Mouse (Mus musculus) heart, adult 8-10 months (tissue): ENCODE data around the gene Arfrp1. TPM values are rescaled to one million over a fixed set of nuclear protein-coding genes. Genes with fewer than 3 reads are reported as not detected.
A peak's percentile ranks its signal among the peaks of the same experiment; 100 is the strongest.

Experiments used
- DNase-seq: peaks from one replicate; pipeline ENCODE4 v3.0.0; 2022; ENCODE audit warnings: low spot score
- total RNA-seq, 4 experiments: library from RNA; stranded (reverse); gene quantifications; 2 replicates each; pipeline ENCODE4 v1.2.4; 2022

Arfrp1 gene
- total RNA-seq, 4 experiments from 2014 or later = 50.2 to 56.0 (median 53.9) TPM

- DNase-seq = no peak
Observed at GRCm38 (mm10) chr2:181377230-181377629, 12.0 kb upstream of the Arfrp1 start.

DNA sequence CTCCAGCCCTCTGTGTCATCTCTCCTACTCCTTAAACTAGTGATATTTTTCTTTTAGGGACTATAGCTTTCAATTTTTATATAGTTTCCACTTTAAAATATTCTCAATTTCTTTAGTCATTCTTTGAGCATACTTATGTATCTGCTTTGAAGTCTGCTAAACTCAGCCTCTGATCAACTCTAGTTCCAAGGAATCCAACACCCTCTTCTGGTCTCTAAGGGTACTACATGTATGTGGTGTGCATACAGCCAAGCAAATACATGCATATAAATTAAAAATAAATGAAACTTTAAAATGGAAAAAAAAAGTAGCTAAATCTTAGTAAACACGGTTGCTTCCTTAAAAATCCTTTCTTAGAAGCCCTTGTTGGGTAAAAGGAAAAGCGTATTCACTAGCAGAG, 10.6 kb upstream of the Arfrp1 start:
- no peak for DNase-seq

DNA sequence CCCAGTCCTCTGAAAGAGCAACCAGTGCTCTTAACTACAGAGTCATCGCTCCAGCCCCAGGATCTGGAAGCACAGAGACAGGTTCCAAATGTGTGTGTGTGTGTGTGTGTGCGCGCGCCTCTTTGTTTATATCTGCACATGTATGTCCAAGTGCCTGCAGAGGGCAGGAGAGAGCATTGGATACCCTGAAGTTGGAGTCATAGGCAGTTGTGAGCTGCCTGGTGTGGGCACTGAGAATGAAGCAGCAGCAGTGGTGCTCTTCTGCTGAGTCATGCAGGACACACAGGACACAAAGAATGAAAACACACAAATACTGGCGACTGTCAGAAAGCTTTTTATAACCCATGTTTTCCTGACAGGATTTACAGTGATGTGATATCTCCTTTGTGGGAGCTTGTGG, 4.8 kb upstream of the Arfrp1 start:
- no peak for DNase-seq

- no peak for DNase-seq
Observed at GRCm38 (mm10) chr2:181365655-181366075, 461 bp upstream of the Arfrp1 start.

DNA sequence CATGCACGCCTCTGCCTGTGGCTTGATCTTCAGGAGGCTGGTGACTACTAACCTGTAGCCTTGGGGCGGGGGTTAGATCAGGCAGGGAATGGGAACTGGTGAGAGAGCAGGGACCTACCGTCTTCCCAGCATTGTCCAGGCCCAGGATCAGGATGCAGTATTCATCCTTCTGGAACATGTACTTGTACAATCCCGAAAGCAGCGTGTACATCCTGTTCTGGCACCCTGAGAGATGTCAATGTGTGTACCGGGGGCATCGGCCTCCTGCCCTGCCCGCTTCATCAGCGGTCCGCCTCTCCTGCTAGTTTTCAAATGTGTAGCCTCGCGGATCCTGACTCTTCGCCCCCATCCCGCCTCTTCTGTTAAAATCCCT, 731 bp downstream of the Arfrp1 start:
- DNase-seq = no peak

DNA sequence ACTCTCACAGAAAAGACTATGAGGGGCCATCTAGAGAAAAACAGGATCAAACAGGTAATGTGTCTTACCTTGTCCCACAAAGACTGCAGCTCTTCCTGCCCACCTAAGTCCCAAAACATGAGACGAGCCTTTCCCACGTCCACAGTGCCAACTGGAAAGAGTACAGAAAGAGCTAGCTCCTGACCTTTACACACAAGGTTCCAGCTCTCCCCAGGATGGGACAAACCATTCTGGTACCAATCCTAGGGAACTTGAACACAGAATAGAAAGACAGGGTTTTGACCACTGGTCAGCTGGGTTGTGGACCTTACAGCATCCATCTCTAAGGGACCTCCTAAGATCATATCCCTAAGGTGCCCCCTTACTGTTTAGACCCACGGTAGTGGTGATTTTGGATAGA, 1.3 kb downstream of the Arfrp1 start:
- no peak for DNase-seq

DNA sequence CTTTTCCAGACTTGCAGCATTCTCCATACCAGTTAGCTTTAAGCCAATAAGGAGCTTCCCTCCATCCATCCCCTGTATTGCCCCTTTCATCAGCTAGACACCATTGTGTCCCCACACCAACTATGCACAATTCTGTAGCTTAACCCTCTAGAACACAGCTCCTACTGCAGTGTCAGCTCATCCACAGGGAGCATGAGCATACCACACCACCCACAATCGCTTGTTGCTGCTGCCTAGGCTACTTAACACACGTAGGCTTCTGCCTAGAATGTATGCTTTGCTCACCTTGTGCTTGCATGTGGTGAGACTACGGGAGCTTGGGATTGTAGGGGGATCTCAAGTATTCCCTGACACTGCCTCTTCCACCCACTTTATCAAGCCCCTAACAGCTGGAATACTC, 8.4 kb downstream of the Arfrp1 start:
- DNase-seq = no peak

DNA sequence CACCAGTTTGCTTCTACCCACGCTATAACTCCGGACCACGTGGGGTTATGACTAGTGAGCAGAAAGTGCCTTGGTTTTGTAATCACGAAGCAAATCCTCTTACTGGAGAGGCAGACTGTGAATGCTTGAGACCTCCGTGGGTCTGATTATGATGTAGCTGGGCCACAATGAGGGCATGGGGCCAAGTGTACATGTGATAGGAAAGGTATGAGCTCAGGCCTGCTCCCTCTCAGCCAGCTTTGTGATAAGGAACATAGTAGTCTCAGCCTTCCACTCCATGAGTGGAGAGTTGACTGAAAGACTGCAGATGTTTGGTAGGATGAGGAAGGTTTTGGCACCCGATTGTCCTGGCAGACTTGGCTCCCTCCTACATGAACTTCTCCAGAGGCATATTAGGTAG, 22.4 kb downstream of the Arfrp1 start:
- peak; percentile 24 for DNase-seq

DNA sequence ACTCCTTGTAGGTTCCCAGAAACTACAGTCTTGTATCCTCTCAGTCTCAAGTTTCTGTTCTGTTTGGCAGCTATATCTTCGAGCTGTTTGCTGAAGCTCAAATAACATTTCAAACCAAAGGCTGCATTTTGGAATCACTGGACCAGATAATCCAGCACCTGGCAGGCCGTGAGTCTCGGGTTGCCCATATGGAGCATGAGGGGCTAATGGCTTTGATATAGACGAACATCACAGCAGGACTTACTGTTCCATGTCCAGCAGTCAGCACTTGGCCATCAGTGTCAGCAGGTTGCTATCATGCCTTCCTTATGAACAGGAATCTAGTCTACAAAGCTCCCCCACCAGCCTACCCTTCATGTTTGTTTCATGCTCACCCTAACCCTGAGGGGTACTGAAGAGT, 24.8 kb downstream of the Arfrp1 start:
- DNase-seq = no peak

DNA sequence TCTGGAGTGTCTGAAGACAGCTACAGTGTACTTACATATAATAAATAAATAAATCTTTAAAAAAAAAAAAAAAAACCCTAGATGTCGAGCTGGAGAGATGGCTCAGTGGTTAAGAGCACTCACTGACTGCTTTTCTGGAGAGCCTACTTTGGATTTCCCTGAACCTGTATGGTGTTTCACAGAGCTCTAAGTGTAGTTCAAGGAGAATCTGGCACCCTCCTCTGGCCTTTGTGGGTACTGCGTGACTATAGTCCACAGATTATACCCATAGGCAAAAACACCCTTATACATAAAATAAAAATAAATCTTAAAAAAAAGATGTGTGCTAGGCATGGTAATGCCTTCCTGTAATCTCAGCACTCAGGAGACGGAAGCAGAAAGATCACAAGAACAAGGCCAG, 31.2 kb downstream of the Arfrp1 start:
- peak; percentile 77 for DNase-seq

DNA sequence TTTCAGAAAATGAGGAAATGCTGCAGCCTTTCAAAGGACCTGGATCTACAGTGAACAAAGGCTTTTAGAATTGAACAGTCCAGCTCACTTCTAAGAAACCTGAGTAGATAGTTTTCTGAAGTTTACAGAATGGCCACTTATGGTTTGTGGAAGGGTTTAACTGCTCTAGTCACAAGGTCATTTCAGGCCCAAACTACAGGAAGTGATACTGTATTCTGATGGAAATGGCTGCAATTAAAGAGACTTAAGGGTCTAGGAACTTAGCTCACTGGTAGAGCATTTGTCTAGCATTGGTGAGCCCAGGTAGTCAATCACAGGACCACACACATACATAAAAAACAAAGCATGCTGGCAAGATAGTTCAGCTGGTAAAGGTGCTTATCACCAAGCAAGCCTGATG, 32.7 kb downstream of the Arfrp1 start:
- DNase-seq = no peak

DNA sequence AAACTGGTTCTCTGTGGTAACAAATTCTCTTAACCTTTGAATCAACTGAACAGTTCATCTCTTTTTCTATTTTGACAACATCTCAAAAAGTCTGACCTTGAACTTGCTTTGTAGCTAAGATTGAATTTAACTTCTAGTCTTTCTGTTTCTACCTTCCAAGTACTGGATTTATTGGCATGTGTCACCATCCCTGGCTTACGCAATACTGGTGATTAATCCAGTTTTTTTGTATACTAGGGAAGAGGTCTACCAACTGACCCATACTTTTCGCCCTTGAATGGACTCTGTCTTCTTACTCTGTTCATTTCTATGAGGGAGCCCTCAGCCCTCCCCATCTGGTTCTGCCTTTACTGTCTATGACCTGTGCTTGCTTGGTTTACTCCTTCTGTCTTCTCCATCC, 39.1 kb downstream of the Arfrp1 start:
- no peak for DNase-seq

- DNase-seq = no peak
Observed at GRCm38 (mm10) chr2:181322136-181322535, 43.1 kb downstream of the Arfrp1 start.

GRCm38 (mm10) chr2:181320103-181320499, 45.1 kb downstream of the Arfrp1 start:
- no peak for DNase-seq

DNA sequence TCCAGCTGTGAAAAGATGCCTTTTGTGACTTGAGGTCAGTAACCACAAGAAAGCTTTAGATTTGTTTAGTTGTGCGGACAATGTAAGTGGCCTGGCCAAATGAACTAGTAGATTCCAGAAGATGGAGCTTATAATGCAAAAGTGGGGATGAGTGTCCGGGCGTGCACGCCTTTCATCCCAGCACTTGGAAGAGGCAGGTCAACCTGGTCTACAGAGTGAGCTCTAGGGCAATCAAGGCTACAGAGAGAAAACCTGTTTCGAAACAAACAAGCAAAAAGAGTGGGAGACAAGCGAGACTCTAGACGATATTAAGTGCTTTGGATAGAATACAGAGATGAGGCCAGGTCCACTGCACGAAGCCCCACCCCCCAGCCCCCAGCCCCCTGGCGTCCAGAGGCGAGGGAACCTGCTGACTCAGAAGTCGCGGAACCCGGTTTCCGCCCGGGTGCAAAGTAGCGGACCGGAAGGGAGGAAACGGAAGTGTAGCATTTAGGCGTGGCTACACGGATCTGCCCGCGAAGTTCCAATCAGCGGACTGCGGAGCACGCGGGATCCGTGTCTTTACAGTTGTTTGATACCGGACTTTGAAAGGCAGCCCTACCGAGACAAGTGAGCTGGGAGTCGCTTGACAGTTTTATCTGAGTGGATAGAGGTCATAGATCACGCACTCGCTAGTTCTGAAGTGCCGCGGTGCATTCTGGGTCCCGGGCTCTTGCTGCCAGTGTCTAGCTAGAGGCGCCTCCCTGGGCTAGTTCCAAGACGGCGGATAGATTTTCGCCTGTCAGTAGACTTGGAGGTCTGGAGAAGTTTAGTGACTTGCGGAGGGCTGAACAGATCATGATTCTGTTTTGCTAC, 45.7 kb downstream of the Arfrp1 start, which contains the start of gene Rtel1:
Gene Rtel1, plus strand, starts transcription at position 492 of the 855 bp plus-strand sequence.
- peak; percentile 85 for DNase-seq

GRCm38 (mm10) chr2:181314080-181314810, 51.0 kb downstream of the Arfrp1 start, which contains the start of gene Stmn3:
Stmn3 (minus strand) TSS chr2:181314500.
- no peak for DNase-seq

- DNase-seq = no peak
Observed at GRCm38 (mm10) chr2:181313344-181314079, 51.7 kb downstream of the Arfrp1 start.

- DNase-seq = no peak
Observed at GRCm38 (mm10) chr2:181313006-181313343, 52.2 kb downstream of the Arfrp1 start.

DNA sequence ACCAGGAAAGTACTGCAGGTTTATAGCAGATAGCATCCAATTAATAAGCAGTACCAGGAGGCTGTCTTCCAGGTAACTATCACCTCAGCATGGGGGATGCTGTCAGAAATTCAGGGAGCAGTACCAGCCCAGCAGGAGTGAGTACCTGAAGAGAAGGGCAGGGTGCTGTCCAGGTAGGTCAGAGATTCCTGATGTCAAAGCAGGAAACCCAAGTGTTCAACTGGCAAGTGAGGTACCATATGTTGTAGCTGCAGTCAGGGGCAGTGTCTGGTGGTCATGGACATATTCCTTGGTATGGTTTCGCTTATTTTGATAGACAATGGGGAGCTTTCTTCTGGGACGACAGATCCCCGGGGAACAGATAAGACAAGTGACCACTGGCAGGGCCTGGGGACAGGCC, 52.8 kb downstream of the Arfrp1 start:
- DNase-seq = no peak
